Mouse (Mus musculus) G1E (cell line): ENCODE measurements around the gene Smchd1.

ENCODE experiments used
- CTCF ChIP-seq: IDR thresholded peaks from 2 replicates; pipeline ENCODE4 v1.5.1; 2012; ENCODE audit warnings: low read depth, low read length, inconsistent platforms, mixed read lengths
- POLR2AphosphoS5 ChIP-seq: IDR thresholded peaks from 2 replicates; pipeline ENCODE4 v1.6.1; 2012; ENCODE audit warnings: low read depth, low read length, inconsistent platforms; ENCODE audit not compliant: insufficient replicate concordance
- TAL1 ChIP-seq: conservative IDR thresholded peaks from 2 replicates; pipeline ENCODE4 v1.6.1; 2012; ENCODE audit warnings: low read depth, low read length, inconsistent platforms, mixed read lengths

GRCm38 (mm10) chr17:71484711-71485110 is 9.6 kb upstream of the Smchd1 start:
- no peak for TF ChIP-seq CTCF
- TF ChIP-seq TAL1: no peak
- no peak for TF ChIP-seq POLR2AphosphoS5
